Mouse (Mus musculus) hindbrain, embryonic 14.5 days (tissue): ENCODE data around the gene Ap4e1. TPM values are rescaled to one million over a fixed set of nuclear protein-coding genes. Genes with fewer than 3 reads are reported as not detected.
A peak's percentile ranks its signal among the peaks of the same experiment; 100 is the strongest.

Source experiments
- ATAC-seq: fragments of 200-750 bp; cut with Nextera tagmentation; 2 replicates; pipeline ENCODE4 v1.8.0; 2017; ENCODE audit warnings: moderate number of reproducible peaks, mild to moderate bottlenecking, moderate TSS enrichment, moderate library complexity; ENCODE audit not compliant: low FRiP score
- DNase-seq: peaks from one replicate; pipeline ENCODE4 v3.0.0-alpha.2; 2015; ENCODE audit warnings: low spot score
- H3K27ac ChIP-seq: fragments of 300-500 bp; sonication (generic); 2 replicates; pipeline ENCODE4 v1.5.1; 2014; ENCODE audit warnings: mild to moderate bottlenecking, moderate library complexity
- H3K27me3 ChIP-seq: fragments of 300-500 bp; sonication (generic); 2 replicates; pipeline ENCODE4 v1.6.1; 2014; ENCODE audit warnings: mild to moderate bottlenecking, low read length, mixed read lengths; ENCODE audit not compliant: control insufficient read depth, insufficient read depth
- H3K36me3 ChIP-seq: fragments of 300-500 bp; sonication (generic); replicated peaks from 2 replicates; pipeline ENCODE4 v1.6.1; 2014; ENCODE audit not compliant: control insufficient read depth, insufficient read depth
- H3K4me1 ChIP-seq: fragments of 300-500 bp; sonication (generic); replicated peaks from 2 replicates; pipeline ENCODE4 v1.6.1; 2014; ENCODE audit warnings: antibody characterized with exemption, low read length, mixed read lengths; ENCODE audit not compliant: control insufficient read depth, insufficient read depth
- H3K4me2 ChIP-seq: fragments of 300-500 bp; sonication (generic); replicated peaks from 2 replicates; pipeline ENCODE4 v1.6.1; 2014; ENCODE audit warnings: mild to moderate bottlenecking, moderate library complexity
- H3K4me3 ChIP-seq: fragments of 300-500 bp; sonication (generic); replicated peaks from 2 replicates; pipeline ENCODE4 v1.5.1; 2014; ENCODE audit warnings: mild to moderate bottlenecking, low read length
- H3K9ac ChIP-seq: fragments of 300-500 bp; sonication (generic); 2 replicates; pipeline ENCODE4 v1.6.1; 2014
- H3K9me3 ChIP-seq: fragments of 300-500 bp; sonication (generic); 2 replicates; pipeline ENCODE4 v1.6.1; 2016; ENCODE audit warnings: low read length; ENCODE audit not compliant: control insufficient read depth
- WGBS: fragments of 180-500 bp; shearing (Covaris S2); extraction: QIAGEN DNeasy Blood & Tissue Kit; methylation state at CpG from one replicate; pipeline ENCODE4 v1.1.7; 2014; 5-methylcytosine and 5-hydroxymethylcytosine counted together
- polyA plus RNA-seq: library from polyadenylated mRNA; unstranded; fragments of >200 nt; fragmentation: Nextera tagmentation; extraction: Ambion mirVana; gene quantifications from 2 replicates; pipeline ENCODE4 v1.2.1, GENCODE M21; 2014

Ap4e1 gene
- polyA plus RNA-seq, 1 experiment from 2014 or later, result 10.2 TPM

DNA sequence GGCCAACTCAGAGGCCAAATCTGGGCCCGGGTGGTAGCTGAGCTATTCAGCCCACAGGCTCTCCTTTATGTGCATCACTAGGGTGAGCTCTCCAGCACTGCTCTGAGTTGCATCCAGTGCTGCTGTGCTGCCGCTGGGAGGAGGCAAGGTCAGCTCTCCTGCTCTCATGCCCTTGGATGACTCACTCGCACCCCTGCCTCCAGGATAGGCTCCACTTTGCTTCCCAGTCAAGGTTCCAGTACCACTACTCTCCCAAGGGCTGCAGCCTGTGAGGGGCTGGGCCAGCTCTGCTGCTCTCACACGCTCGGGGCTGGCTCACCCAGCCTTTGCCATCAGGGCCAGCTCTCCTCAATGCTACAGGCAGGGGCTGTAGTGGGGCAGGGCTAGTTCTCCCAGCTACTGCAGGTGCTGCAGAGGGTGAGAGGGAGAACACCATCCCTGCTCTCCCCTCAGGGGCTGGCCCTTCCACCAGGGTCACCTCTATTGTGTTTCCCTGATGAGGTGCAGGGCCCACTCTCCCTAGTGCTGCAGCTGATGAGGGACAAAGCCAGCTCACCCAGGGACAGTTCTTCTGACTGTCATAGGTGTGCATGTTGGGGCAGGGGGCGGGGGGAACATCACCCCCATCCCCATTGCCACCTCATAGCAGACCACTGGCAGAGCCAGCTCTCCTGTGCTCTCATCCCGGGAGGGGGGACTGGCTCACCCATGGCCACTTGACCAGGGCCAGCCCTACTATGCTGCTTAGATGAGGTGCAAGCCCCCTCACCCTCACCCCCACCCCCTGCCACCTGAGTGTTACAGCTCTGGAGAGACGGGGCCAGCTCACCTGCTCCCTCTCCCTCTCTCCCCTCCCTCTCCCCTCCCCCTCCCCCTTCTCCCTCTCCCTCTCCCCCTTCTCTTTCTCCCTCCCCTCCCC, 7.9 kb upstream of the Ap4e1 start:
- H3K4me2 ChIP-seq, result no peak overlapping the region
- no peaks in the 10 kb centered on the region for H3K4me1 ChIP-seq
- no peaks in the 10 kb centered on the region for H3K27me3 ChIP-seq
- WGBS, result 78% methylated on average over 8 of the region's 8 CpGs
- no peak for ATAC-seq
- H3K4me3 ChIP-seq, result no peak overlapping the region
- no peak overlapping the region for H3K27ac ChIP-seq
- H3K36me3 ChIP-seq, result no peaks in the 10 kb centered on the region
- H3K9me3 ChIP-seq, result no peaks in the 10 kb centered on the region
- no peak for DNase-seq
- H3K9ac ChIP-seq, result no peak overlapping the region

DNA sequence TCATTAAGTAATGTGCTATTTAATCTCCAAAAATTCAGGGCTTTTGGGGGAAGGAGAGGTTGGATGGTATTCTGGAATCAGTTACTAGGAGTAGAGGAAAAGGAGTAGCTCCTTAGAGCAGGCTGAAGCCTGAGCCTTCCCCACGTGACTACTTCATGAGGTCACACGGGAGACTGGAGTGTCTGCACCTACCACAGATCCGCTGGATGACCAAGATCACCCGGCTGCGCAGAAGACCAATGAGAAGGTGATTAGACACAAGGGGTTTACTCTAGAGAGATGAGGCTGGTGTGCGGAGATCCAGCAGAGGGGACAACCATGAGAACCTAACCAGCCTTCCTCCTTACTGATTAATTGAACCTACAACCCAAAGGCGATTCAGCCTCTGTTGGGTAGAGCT, 4.5 kb upstream of the Ap4e1 start:
- H3K27me3 ChIP-seq, result no peaks in the 10 kb centered on the region
- no peaks in the 10 kb centered on the region for H3K36me3 ChIP-seq
- no peak overlapping the region for H3K9ac ChIP-seq
- no peak overlapping the region for H3K4me2 ChIP-seq
- DNase-seq (no peak), ATAC-seq (no peak)
- no peak overlapping the region for H3K4me3 ChIP-seq
- no peaks in the 10 kb centered on the region for H3K9me3 ChIP-seq
- H3K4me1 ChIP-seq, result no peaks in the 10 kb centered on the region
- WGBS, result 91% methylated on average over 7 of the region's 7 CpGs
- no peak overlapping the region for H3K27ac ChIP-seq

DNA sequence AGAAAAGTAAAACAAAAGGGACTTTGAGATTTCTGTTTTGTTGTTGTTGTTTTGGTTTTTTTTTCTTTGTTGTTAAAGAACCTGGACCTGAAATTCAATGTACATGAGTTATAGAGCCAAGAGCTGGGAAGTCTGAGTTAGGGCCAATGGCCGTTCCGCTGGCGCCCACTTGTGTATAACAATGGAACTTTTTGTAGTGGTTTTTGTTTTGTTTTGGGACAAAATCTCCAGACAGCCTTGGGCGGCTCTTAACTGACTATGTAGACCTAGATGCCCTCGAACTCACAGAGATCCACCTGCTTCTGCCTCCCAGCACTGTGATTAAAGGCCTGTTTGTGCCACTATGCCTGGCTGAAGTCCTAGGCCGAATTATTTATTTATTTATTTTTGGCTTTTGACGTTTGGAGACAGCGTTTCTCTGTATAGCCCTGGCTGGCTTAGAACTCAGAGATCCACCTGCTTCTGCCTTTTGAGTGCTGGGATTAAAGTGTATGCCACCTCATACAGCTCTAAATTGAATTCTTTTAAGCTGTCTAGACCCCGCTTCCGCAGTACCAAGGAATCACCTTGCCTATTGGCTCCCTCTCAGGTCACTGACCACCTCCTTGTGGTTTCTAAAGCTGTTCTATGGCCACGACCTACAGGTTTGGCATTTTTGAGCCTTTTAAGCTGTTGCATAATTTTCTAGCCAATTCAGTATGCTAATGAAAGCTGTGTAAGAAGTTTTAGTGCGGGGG, 1.7 kb upstream of the Ap4e1 start:
- Histone ChIP-seq H3K9ac (no peak overlapping the region), H3K4me3 (no peak overlapping the region), H3K4me2 (peak overlapping the region; percentile 17), H3K36me3 (peaks cover 10% of the 10 kb centered on the region), H3K27me3 (no peaks in the 10 kb centered on the region), H3K4me1 (peaks cover 10% of the 10 kb centered on the region), H3K27ac (no peak overlapping the region), H3K9me3 (no peaks in the 10 kb centered on the region)
- WGBS, result 46% methylated on average over 12 of the region's 12 CpGs
- no peak for ATAC-seq
- peak; percentile 64 for DNase-seq

DNA sequence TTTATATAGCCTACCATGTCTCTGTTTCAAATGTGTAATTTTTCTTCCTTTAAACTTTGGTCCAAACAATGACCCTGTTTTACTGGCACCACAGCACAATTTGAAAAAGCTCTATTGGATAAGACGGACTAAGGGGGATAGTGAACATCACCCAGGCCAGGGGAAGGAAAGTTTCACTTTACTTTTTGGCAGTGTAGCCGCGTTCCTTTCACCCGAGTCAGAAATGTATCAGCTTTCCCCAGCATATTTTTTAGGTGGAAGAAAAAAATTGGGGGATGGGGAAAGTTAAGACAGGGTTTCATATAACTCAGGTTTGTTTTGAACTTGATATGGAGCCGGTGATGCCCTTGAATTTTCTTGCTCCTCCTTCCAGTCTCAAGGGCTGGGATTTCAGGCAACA, 1.0 kb upstream of the Ap4e1 start:
- ATAC-seq, result no peak
- Histone ChIP-seq H3K27ac (no peak overlapping the region), H3K36me3 (peaks cover 17% of the 10 kb centered on the region), H3K4me2 (no peak overlapping the region), H3K4me3 (no peak overlapping the region), H3K27me3 (no peaks in the 10 kb centered on the region), H3K9ac (no peak overlapping the region), H3K4me1 (peaks cover 10% of the 10 kb centered on the region), H3K9me3 (no peaks in the 10 kb centered on the region)
- DNase-seq, result no peak
- WGBS, result 86% methylated on average over 5 of the region's 5 CpGs

DNA sequence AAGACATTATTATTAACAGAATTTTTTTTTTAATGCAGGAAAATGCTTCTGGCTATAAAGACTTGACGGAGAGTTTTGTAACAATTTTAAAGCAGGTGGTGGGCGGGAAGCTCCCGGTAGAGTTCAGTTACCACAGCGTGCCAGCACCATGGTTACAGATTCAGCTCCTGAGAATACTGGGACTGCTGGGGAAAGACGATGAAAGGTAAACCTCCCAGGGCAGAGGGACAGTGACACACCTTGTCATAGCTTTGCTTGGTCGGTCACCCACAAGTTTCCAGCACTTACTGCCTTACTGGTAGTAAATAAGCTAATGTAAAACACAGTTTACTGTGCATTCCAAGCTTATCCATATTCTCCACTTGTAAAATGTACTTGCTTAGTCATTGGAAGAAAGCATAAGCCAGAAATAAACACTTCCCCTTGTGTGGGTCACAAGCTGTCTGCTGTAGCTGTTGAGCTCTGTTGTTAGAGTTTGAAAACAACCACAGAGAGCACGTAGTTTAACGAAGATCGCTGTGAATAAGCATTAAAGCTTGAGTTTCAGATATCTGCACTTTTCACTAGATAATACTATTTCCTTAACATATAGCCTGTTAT, 26.6 kb downstream of the Ap4e1 start:
- WGBS, result 98% methylated on average over 9 of the region's 9 CpGs
- peaks cover 65% of the 10 kb centered on the region for H3K36me3 ChIP-seq
- no peaks in the 10 kb centered on the region for H3K9me3 ChIP-seq
- H3K4me2 ChIP-seq, result no peak overlapping the region
- no peak overlapping the region for H3K27ac ChIP-seq
- ATAC-seq (no peak), DNase-seq (no peak)
- no peak overlapping the region for H3K9ac ChIP-seq
- H3K27me3 ChIP-seq, result no peaks in the 10 kb centered on the region
- H3K4me1 ChIP-seq, result no peaks in the 10 kb centered on the region
- H3K4me3 ChIP-seq, result no peak overlapping the region

DNA sequence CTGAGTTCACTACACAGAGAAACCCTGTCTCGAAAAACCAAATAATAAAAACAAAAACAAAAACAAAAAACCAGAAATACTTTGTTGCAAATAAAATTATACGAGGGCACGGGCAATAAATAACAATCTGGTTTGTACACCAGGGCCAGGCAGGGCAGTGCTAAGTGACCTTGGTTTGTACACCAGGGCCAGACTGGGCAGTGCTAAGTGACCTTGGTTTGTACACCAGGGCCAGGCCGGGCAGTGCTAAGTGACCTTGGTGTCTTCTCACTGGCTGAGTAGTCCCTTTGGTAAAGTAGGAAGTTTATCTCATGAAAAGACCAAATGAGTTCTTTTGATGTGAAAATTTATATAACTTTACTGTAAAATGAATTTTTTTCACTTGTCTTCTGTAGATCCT, 28.8 kb downstream of the Ap4e1 start:
- WGBS, result 96% methylated on average over 4 of the region's 4 CpGs
- Histone ChIP-seq H3K9ac (no peak overlapping the region), H3K4me2 (no peak overlapping the region), H3K4me1 (no peaks in the 10 kb centered on the region), H3K4me3 (no peak overlapping the region), H3K27ac (no peak overlapping the region), H3K27me3 (no peaks in the 10 kb centered on the region), H3K9me3 (no peaks in the 10 kb centered on the region), H3K36me3 (peaks cover 66% of the 10 kb centered on the region)
- ATAC-seq (no peak), DNase-seq (no peak)

DNA sequence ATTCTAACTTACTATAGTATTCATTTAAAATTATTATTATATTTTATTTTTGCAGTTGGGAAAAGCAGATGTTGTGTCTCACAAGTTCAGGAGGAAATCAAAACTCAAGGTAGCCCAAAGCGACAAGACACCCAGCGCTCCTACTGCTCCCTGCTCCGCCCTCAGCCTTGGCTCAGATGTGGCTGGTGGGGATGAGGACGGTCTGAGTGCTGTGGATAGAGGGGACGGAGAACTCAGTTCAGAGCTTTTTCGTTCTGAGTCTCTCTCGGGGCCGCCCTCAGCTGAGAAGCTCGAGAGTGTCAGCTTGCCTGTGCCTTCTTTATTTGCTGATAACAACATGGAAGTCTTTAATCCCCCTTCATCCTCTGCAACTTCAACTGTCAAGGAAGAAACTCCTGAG, 53.0 kb downstream of the Ap4e1 start:
- Histone ChIP-seq H3K36me3 (peaks cover 75% of the 10 kb centered on the region), H3K27me3 (no peaks in the 10 kb centered on the region), H3K27ac (no peak overlapping the region), H3K9ac (no peak overlapping the region), H3K4me2 (no peak overlapping the region), H3K4me1 (no peaks in the 10 kb centered on the region), H3K4me3 (no peak overlapping the region), H3K9me3 (no peaks in the 10 kb centered on the region)
- no peak for ATAC-seq
- 95% methylated on average over 9 of the region's 9 CpGs for WGBS
- no peak for DNase-seq

DNA sequence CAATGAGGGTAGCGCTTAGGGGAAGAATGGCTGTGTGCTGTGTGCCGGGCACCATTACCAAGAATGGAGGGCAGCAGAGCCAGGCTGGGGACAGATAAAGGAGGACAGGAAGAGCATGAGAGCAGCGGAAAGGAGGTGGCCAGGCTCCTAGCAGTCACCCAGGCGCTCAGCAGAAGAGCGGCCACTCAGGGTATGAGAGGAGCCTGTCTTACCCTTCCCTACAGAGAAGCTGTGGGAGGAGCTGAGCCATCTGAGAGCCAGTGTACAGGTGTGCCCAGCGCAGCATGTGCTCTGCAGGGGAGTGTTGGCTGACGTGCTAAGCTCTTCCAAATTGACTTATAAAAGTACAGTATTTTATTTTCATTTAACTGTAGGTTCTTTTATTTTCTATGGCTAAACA, 60.3 kb downstream of the Ap4e1 start:
- Histone ChIP-seq H3K9me3 (no peaks in the 10 kb centered on the region), H3K9ac (no peak overlapping the region), H3K27me3 (no peaks in the 10 kb centered on the region), H3K4me1 (no peaks in the 10 kb centered on the region), H3K4me2 (no peak overlapping the region), H3K36me3 (peaks cover 26% of the 10 kb centered on the region), H3K27ac (no peak overlapping the region), H3K4me3 (no peak overlapping the region)
- no peak for DNase-seq
- WGBS, result 74% methylated on average over 7 of the region's 7 CpGs
- ATAC-seq, result no peak

DNA sequence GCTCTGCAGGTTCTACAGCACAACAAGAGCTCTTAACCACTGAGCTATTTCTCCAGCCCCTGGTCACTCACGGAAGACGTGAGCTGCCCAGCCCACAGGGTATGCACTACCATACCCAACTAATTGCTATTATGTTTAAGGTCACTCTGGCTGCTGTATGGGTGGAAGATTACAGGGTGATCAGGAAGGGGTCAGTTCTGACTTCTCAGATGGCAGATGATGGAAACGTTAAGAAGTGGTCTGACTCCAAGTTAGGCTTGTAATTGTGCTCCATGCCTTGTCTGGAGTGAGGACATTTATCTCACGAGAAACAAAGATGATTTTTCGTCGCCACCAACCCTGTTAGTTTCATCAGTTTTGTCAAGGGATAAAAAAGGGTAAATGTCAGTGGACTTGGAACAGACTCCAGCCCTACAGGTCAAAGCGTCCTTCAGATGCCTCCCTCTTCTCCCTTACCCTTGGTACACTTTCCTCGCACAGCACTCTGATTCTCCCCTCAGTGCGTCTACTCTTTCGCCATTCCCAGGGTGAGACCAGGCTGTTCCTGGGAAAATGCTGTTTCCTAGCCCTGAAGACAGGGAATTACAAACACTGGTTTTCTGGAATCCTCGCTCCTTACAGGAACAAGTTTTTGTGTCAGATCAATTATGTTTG, 61.4 kb downstream of the Ap4e1 start:
- ATAC-seq, result no peak; the same call in 1 of the 2 replicates
- Histone ChIP-seq H3K9ac (peak overlapping the region; percentile 76; the same call in 1 of the 2 replicates), H3K27ac (no peak overlapping the region), H3K4me2 (peak overlapping the region; percentile 76), H3K9me3 (no peaks in the 10 kb centered on the region), H3K4me1 (no peaks in the 10 kb centered on the region), H3K27me3 (no peaks in the 10 kb centered on the region), H3K4me3 (peak overlapping the region; percentile 73), H3K36me3 (peaks cover 21% of the 10 kb centered on the region)
- 22% methylated on average over 11 of the region's 11 CpGs for WGBS
- DNase-seq, result no peak
